Mouse (Mus musculus) midbrain, embryonic 10.5 days (tissue): ENCODE measurements around the gene 1110051M20Rik. TPM values are rescaled to one million over a fixed set of nuclear protein-coding genes. Genes with fewer than 3 reads are reported as not detected.

Source experiments
- DNase-seq: peaks from one replicate; pipeline ENCODE4 v3.0.0-alpha.2; 2017; ENCODE audit warnings: low spot score
- H3K27ac ChIP-seq: fragments of 300-500 bp; sonication (generic); replicated peaks from 2 replicates; pipeline ENCODE4 v1.5.1; 2016; ENCODE audit warnings: mild to moderate bottlenecking
- H3K27me3 ChIP-seq: fragments of 300-500 bp; sonication (generic); 2 replicates; pipeline ENCODE4 v1.6.1; 2016; ENCODE audit warnings: low read depth, mild to moderate bottlenecking; ENCODE audit not compliant: poor library complexity, severe bottlenecking
- H3K36me3 ChIP-seq: fragments of 300-500 bp; sonication (generic); 2 replicates; pipeline ENCODE4 v1.6.1; 2016; ENCODE audit warnings: mild to moderate bottlenecking, moderate library complexity
- H3K4me1 ChIP-seq: fragments of 300-500 bp; sonication (generic); 2 replicates; pipeline ENCODE4 v1.6.1; 2016
- H3K4me3 ChIP-seq: fragments of 300-500 bp; sonication (generic); 2 replicates; pipeline ENCODE4 v1.5.1; 2016; ENCODE audit warnings: mild to moderate bottlenecking, moderate library complexity
- H3K9me3 ChIP-seq: fragments of 300-500 bp; sonication (generic); replicated peaks from 2 replicates; pipeline ENCODE4 v1.6.1; 2016; ENCODE audit warnings: mild to moderate bottlenecking
- WGBS: fragments of 180-500 bp; shearing (Covaris S2); methylation state at CpG from one replicate; pipeline ENCODE4 v1.1.7; 2016; 5-methylcytosine and 5-hydroxymethylcytosine counted together
- polyA plus RNA-seq: library from polyadenylated mRNA; unstranded; fragments of >200 nt; fragmentation: Nextera tagmentation; extraction: Ambion mirVana; gene quantifications from 2 replicates; pipeline ENCODE4 v1.2.1, GENCODE M21; 2016

1110051M20Rik gene
- polyA plus RNA-seq, 1 experiment from 2014 or later, result 87.1 TPM

DNA sequence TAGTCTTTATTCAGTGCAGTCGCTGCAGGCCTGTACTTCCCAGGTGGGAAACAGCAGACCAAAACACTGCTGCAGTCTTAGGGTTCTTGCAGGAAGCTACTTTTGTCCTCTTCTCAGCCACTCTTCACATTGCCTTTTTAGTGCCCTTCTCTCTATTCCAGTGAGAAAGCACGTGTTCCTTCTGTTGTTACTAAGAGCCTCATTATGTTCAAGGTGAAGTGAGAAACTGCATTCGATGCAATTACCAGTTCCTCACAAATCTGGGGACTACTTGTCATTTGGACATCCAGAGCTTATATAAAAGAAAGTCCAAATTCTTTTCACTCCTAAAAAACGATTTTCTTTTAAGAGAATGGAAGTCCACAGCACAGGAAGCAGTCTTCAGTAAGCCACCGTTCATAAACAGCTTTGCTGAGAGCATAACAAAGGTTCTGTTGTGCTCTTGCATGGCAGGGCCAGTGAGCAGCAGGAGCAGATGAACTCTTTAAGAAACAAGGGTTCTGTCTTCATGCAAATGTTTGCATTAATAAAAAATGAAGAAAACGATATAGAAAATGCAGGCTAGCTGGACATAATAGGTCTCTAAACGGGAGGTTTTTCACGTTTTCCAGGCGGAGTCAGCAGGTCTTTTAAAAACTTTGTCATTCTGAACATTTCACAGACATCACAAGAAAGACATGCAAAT is 14.4 kb downstream of the 1110051M20Rik start:
- Histone ChIP-seq H3K4me3 (peak overlapping the region; percentile 16; the same call in 1 of the 2 replicates), H3K36me3 (no peaks in the 10 kb centered on the region), H3K27ac (peak overlapping the region; percentile 67), H3K4me1 (peaks cover 39% of the 10 kb centered on the region), H3K9me3 (no peaks in the 10 kb centered on the region), H3K27me3 (no peaks in the 10 kb centered on the region)
- no peak for DNase-seq
- 33% methylated on average over 9 of the region's 9 CpGs for WGBS

DNA sequence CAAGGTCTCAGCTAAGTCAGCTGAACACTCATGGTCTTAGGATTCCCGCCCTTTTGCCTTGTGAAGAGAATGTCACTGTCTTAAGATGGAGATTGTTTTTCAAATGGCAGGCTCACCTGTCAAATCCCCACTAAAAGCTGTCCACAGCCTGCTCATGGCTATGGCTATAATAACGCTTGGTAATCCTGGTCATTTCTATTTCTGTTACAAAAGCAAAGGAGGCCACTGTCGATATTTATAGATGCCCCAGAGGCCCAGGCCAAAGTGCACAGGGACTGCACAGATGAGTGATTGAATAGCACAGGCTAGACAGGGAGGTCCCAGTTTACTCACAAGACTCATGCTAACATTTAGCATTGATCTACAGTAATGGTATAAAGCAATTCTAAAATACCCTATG is 15.4 kb downstream of the 1110051M20Rik start:
- no peak for DNase-seq
- WGBS, result 85% methylated on average over 3 of the region's 3 CpGs
- Histone ChIP-seq H3K36me3 (no peaks in the 10 kb centered on the region), H3K27me3 (no peaks in the 10 kb centered on the region), H3K27ac (peak overlapping the region; percentile 67), H3K4me3 (no peak overlapping the region), H3K9me3 (no peaks in the 10 kb centered on the region), H3K4me1 (peaks cover 39% of the 10 kb centered on the region)

DNA sequence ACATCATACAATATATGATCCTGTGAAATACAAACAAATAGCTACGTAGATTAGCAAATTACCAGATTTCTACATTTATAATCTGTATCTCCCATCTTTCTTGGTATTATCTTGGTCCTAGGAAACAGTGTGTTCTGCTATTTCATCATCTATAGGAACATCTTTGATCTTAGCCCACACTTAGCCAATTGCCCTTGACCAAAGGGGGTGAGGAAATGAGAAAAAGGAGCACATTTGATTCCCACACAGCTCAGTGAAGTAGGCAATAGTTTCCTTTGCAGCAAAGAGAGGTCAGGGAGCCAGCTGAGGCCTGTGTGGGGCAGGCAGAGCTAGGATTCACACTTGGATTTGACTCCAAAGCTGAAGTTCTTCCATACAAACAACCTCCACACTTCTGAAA is 18.2 kb downstream of the 1110051M20Rik start:
- no peak for DNase-seq
- H3K27me3 ChIP-seq, result no peaks in the 10 kb centered on the region
- H3K9me3 ChIP-seq, result no peaks in the 10 kb centered on the region
- peaks cover 38% of the 10 kb centered on the region for H3K4me1 ChIP-seq
- no peak overlapping the region for H3K4me3 ChIP-seq
- WGBS, result 90% methylated on average over 1 of the region's 1 CpGs
- peaks cover 8% of the 10 kb centered on the region for H3K36me3 ChIP-seq
- no peak overlapping the region for H3K27ac ChIP-seq

DNA sequence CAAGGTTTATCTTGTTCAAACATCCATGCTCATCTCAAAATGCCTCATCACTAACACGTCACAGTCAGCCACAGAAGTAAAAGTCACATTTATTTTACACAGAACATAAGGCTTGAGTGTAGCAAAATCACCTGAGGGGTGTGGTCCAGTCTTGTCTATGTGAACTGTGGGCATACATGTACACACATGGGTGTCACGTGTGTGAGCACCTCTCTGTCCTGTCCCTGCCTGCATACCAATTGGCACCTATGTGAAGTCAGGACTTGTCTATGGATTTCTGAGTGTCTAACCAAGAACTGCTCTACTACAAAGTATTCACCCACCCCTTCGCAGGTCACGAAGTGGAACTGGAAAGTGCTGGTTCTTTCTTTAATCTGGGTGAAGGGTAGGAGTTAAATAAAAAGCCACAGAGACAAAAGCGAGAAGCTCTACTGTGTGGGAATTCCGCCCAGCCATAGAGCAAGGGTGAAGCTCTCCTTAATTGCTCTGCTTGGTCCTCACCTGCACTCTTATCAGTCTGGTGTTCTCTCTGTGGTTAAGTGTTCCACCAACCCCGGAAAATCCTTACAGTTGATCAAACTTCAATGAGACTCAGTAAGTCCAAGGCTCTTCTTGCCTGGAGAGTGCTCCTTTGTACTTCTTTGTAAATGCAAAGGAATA is 20.3 kb downstream of the 1110051M20Rik start:
- no peak overlapping the region for H3K4me3 ChIP-seq
- peaks cover 27% of the 10 kb centered on the region for H3K36me3 ChIP-seq
- DNase-seq, result no peak
- H3K4me1 ChIP-seq, result peaks cover 16% of the 10 kb centered on the region
- H3K9me3 ChIP-seq, result no peaks in the 10 kb centered on the region
- 89% methylated on average over 7 of the region's 7 CpGs for WGBS
- no peak overlapping the region for H3K27ac ChIP-seq
- H3K27me3 ChIP-seq, result no peaks in the 10 kb centered on the region

DNA sequence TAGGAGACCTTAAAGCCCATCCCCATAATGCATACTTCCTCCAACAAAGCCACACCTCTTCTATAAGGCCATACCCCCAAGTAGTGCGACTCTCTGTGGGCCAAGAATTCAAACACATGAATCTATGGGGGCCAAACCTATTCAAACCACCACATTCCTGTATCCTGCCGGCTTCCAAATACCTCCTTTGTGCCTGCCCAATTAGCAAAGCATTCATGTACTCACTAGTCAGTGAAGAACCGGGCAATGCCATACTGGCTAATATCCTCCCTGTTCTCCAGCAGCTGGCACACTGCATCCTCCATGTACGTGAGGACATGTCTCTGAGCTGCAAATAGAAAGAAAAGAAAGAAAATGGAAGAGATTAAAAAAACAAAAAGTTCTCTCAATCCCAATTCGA is 22.9 kb downstream of the 1110051M20Rik start:
- no peak for DNase-seq
- WGBS, result 83% methylated on average over 5 of the region's 5 CpGs
- H3K27me3 ChIP-seq, result no peaks in the 10 kb centered on the region
- H3K36me3 ChIP-seq, result peaks cover 27% of the 10 kb centered on the region
- peaks cover 8% of the 10 kb centered on the region for H3K4me1 ChIP-seq
- no peak overlapping the region for H3K4me3 ChIP-seq
- H3K9me3 ChIP-seq, result no peaks in the 10 kb centered on the region
- no peak overlapping the region for H3K27ac ChIP-seq

DNA sequence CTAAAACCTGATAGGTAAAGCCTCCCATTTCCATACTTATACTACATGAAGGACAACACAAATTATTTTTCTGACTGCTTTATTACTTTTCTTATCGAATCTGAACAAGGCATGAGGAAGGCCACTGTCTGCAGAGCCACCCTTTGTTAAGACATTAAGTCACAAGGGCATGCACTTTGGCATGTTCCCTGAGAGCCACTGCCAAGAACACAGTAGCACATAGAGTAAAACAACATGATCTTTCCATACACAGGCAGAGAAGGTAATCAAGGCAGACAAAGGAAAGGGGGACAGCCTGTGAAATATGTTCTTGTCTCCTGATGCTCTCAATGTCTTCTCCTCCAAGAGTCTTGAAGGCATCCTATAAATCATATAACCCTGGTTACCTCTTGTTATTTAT is 30.7 kb downstream of the 1110051M20Rik start:
- Histone ChIP-seq H3K9me3 (no peaks in the 10 kb centered on the region), H3K4me1 (peaks cover 11% of the 10 kb centered on the region), H3K27ac (no peak overlapping the region), H3K36me3 (no peaks in the 10 kb centered on the region), H3K4me3 (no peak overlapping the region), H3K27me3 (no peaks in the 10 kb centered on the region)
- DNase-seq, result no peak
- WGBS, result 88% methylated on average over 1 of the region's 1 CpGs

DNA sequence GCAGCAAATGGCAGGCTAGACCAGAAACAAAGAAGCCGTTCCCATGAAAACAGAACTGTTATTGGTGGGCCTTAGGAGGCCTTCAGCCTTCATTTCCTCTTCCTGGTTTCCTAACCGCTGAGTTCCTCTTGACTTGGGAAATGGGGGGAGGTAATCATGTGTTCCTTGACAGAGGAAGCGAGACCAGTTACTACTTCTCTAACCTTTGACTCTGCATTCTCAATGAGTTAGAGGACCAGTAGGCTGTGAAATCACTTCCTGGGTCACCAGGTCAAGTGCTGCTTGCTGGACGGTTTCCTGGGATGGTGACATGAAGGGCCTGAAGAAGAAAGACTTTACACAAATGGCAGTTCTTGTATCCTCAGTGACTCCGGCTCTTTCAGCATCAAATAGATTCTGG is 32.1 kb downstream of the 1110051M20Rik start:
- 0 out of 2 replicates have a peak overlapping the region, but pooled peaks have one; percentile 9 for H3K27ac ChIP-seq
- no peaks in the 10 kb centered on the region for H3K9me3 ChIP-seq
- DNase-seq, result no peak
- H3K36me3 ChIP-seq, result no peaks in the 10 kb centered on the region
- H3K27me3 ChIP-seq, result no peaks in the 10 kb centered on the region
- no peak overlapping the region for H3K4me3 ChIP-seq
- peaks cover 11% of the 10 kb centered on the region for H3K4me1 ChIP-seq
- WGBS, result 62% methylated on average over 5 of the region's 5 CpGs

DNA sequence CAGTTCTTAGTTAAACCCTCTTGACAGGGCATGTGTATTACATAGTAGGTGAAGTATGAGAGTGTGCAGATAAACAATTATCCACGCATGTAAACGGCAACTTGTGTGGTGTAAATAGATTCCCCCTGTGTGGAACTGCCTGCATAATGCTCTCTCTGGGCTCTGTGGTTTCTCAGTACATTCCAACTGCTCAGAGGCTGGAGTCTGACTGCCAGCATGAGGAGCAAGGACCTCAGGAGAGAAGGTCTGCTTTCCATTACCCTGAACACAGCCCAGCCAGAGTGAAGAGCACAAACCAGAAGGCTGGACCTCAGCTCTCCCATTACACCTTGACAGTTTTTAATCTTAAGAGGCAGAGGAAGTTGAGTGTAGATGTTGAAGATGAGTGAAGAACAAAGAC is 33.0 kb downstream of the 1110051M20Rik start:
- 89% methylated on average over 2 of the region's 2 CpGs for WGBS
- Histone ChIP-seq H3K4me1 (peaks cover 11% of the 10 kb centered on the region), H3K36me3 (no peaks in the 10 kb centered on the region), H3K4me3 (no peak overlapping the region), H3K9me3 (no peaks in the 10 kb centered on the region), H3K27me3 (no peaks in the 10 kb centered on the region), H3K27ac (no peak overlapping the region)
- no peak for DNase-seq

DNA sequence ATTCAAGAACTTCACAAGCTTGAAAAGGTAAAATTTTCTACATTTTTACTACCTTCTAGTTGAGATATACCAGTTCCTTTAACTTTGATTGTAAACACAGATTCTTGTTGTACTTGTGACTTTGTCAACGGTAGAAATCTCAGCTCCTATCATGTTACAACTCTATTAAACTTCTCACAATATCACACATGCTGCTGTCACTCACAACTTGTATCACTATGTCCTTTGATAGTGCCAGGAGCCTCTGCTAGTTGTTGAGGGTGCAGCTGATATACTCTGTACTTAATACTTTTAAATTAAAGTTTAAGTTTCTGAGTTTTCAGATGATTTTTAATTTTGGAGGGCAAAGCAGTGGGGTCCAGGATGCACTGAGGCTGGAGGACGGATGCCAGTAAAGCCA is 36.5 kb downstream of the 1110051M20Rik start:
- Histone ChIP-seq H3K27me3 (no peaks in the 10 kb centered on the region), H3K4me1 (peaks cover 11% of the 10 kb centered on the region), H3K9me3 (no peaks in the 10 kb centered on the region), H3K4me3 (no peak overlapping the region), H3K36me3 (no peaks in the 10 kb centered on the region), H3K27ac (no peak overlapping the region)
- WGBS, result 88% methylated on average over 2 of the region's 2 CpGs
- no peak for DNase-seq

DNA sequence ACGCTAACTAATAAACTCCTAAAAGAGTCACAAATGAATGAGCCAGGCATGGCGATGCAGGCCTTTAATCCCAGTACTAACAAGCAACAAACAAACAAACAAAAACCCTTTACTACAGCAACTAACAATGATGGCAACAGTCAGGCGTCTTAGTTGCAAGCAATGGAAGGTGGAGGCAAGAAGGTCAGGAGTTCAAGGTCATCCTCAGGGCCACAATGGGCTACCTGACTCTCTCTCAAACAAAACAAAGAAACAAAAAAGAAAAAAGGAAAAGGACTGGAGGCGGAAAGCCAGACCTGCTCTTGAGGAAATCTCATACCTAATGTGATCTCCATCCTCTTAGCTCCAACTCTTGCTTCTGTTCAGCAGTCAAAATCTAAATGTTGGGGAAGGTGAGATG is 39.4 kb downstream of the 1110051M20Rik start:
- Histone ChIP-seq H3K9me3 (no peaks in the 10 kb centered on the region), H3K27ac (no peak overlapping the region), H3K4me3 (no peak overlapping the region), H3K36me3 (no peaks in the 10 kb centered on the region), H3K27me3 (no peaks in the 10 kb centered on the region), H3K4me1 (peaks cover 10% of the 10 kb centered on the region)
- WGBS, result 86% methylated on average over 4 of the region's 4 CpGs
- no peak for DNase-seq

DNA sequence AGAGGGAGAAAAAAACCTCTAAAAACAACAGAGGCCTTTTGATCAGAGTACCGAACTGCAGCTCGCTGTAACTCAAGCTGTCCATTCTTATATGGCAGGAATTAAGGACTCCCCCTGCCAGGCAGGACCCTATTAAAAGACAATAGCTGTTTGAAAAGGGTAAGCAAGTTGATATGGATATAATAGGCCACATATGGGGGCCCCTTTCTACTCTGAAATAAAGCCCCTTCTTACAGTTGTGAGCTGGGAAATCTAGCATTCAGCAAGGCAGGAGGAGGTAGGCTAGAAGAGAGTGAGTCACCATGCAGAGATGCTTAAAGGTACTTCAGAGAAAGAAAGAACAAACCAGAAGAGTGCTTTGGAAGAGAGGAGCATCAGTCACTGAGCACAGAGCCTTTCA is 44.8 kb downstream of the 1110051M20Rik start:
- Histone ChIP-seq H3K4me3 (no peak overlapping the region), H3K9me3 (no peaks in the 10 kb centered on the region), H3K27me3 (no peaks in the 10 kb centered on the region), H3K36me3 (no peaks in the 10 kb centered on the region), H3K27ac (peak overlapping the region; percentile 75), H3K4me1 (peaks cover 33% of the 10 kb centered on the region)
- no peak for DNase-seq
- WGBS, result 8% methylated on average over 2 of the region's 2 CpGs

DNA sequence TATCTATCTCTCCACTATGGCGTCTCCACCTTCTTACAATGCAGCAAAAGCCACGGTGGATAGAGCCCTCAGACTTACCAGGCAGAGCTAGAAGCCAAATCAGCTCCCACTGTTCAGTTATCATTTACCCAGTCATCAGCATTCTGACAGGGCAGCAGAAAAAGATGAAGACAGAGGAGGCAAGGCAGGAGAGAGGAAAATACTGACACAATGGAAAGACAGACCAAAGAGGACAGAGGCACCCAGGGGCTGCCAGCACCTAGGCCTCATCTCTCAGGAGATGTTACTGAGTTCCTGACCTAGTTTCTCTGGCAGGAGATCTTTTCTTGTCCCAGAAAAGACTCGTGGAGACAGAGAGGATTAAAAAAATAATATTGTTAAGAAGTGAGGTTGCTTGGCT is 45.3 kb downstream of the 1110051M20Rik start:
- no peaks in the 10 kb centered on the region for H3K9me3 ChIP-seq
- no peaks in the 10 kb centered on the region for H3K27me3 ChIP-seq
- DNase-seq, result no peak
- H3K4me3 ChIP-seq, result no peak overlapping the region
- 41% methylated on average over 3 of the region's 3 CpGs for WGBS
- H3K36me3 ChIP-seq, result no peaks in the 10 kb centered on the region
- H3K27ac ChIP-seq, result peak overlapping the region; percentile 75
- peaks cover 39% of the 10 kb centered on the region for H3K4me1 ChIP-seq

DNA sequence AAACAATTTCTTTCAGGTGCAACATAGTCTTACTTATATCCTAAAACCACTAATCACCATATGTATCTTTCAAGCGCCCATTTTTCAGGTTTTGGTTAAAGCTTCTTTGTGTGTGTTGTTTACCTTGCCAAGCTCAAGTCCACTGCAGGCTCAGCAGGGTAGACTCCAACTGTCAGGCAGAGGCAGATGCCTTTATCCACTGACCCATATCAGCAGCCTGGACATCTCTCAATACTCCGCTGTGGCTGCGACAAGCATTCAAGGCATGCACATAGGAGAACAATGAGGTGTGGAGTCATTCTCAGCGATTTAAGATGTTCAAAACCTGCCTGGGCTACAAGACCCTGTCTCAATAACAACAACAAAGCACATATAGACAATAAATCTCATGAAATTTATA is 50.4 kb downstream of the 1110051M20Rik start:
- DNase-seq, result no peak
- H3K27me3 ChIP-seq, result no peaks in the 10 kb centered on the region
- H3K4me1 ChIP-seq, result peaks cover 24% of the 10 kb centered on the region
- no peaks in the 10 kb centered on the region for H3K9me3 ChIP-seq
- H3K27ac ChIP-seq, result peak overlapping the region; percentile 35; the same call in 1 of the 2 replicates
- H3K36me3 ChIP-seq, result no peaks in the 10 kb centered on the region
- 57% methylated on average over 4 of the region's 4 CpGs for WGBS
- H3K4me3 ChIP-seq, result no peak overlapping the region
